Mouse (Mus musculus) kidney, embryonic 16.5 days (tissue): ENCODE results near the gene 4931414P19Rik. TPM values are rescaled to one million over a fixed set of nuclear protein-coding genes. Genes with fewer than 3 reads are reported as not detected.

Experiments used
- ATAC-seq: fragments of 200-750 bp; cut with Nextera tagmentation; 2 replicates; pipeline ENCODE4 v1.8.0; 2017; ENCODE audit warnings: moderate TSS enrichment; ENCODE audit not compliant: low FRiP score, low TSS enrichment
- H3K27ac ChIP-seq: fragments of 300-500 bp; sonication (generic); 2 replicates; pipeline ENCODE4 v1.5.1; 2014; ENCODE audit warnings: low read length
- H3K27me3 ChIP-seq: fragments of 300-500 bp; sonication (generic); 2 replicates; pipeline ENCODE4 v1.6.1; 2014; ENCODE audit warnings: low read length, control low read depth, mixed read lengths; ENCODE audit not compliant: insufficient read depth
- H3K36me3 ChIP-seq: fragments of 300-500 bp; sonication (generic); 2 replicates; pipeline ENCODE4 v1.6.1; 2014; ENCODE audit warnings: low read length, control low read depth, mixed read lengths; ENCODE audit not compliant: insufficient read depth
- H3K4me1 ChIP-seq: fragments of 300-500 bp; sonication (generic); 2 replicates; pipeline ENCODE4 v1.6.1; 2014; ENCODE audit warnings: low read length, control low read depth, mixed read lengths; ENCODE audit not compliant: insufficient read depth
- H3K4me2 ChIP-seq: fragments of 300-500 bp; sonication (generic); replicated peaks from 2 replicates; pipeline ENCODE4 v1.6.1; 2014; ENCODE audit warnings: low read depth, low read length
- H3K4me3 ChIP-seq: fragments of 300-500 bp; sonication (generic); 2 replicates; pipeline ENCODE4 v1.5.1; 2014; ENCODE audit warnings: mild to moderate bottlenecking, low read length
- H3K9ac ChIP-seq: fragments of 300-500 bp; sonication (generic); replicated peaks from 2 replicates; pipeline ENCODE4 v1.6.1; 2014; ENCODE audit warnings: low read length
- H3K9me3 ChIP-seq: fragments of 300-500 bp; sonication (generic); 2 replicates; pipeline ENCODE4 v1.6.1; 2016; ENCODE audit warnings: low read length, control low read depth
- WGBS: fragments of 180-500 bp; shearing (Covaris S2); extraction: QIAGEN DNeasy Blood & Tissue Kit; methylation state at CpG from one replicate; pipeline ENCODE4 v1.1.7; 2014; 5-methylcytosine and 5-hydroxymethylcytosine counted together
- polyA plus RNA-seq: library from polyadenylated mRNA; unstranded; fragments of >200 nt; fragmentation: Nextera tagmentation; extraction: Ambion mirVana; gene quantifications from 2 replicates; pipeline ENCODE4 v1.2.1, GENCODE M21; 2015

The 4931414P19Rik gene
- polyA plus RNA-seq, 1 experiment from 2014 or later, result 11.2 TPM

- peaks cover 25% of the 10 kb centered on the region for H3K36me3 ChIP-seq
- H3K27me3 ChIP-seq, result no peaks in the 10 kb centered on the region
- peaks cover 11% of the 10 kb centered on the region for H3K4me1 ChIP-seq
- no peak overlapping the region for H3K4me3 ChIP-seq
- no peaks in the 10 kb centered on the region for H3K9me3 ChIP-seq
- ATAC-seq, result no peak
- H3K27ac ChIP-seq, result no peak overlapping the region
- H3K9ac ChIP-seq, result no peak overlapping the region
- WGBS, result 74% methylated on average over 27 of the region's 28 CpGs
- H3K4me2 ChIP-seq, result no peak overlapping the region
Observed at GRCm38 (mm10) chr14:54594631-54595414, 11.0 kb downstream of the 4931414P19Rik start.

GRCm38 (mm10) chr14:54594055-54594454 lies 11.7 kb downstream of the 4931414P19Rik start:
- ATAC-seq, result no peak
- no peak overlapping the region for H3K9ac ChIP-seq
- no peak overlapping the region for H3K27ac ChIP-seq
- H3K27me3 ChIP-seq, result no peaks in the 10 kb centered on the region
- peaks cover 11% of the 10 kb centered on the region for H3K4me1 ChIP-seq
- 76% methylated on average over 3 of the region's 3 CpGs for WGBS
- H3K9me3 ChIP-seq, result no peaks in the 10 kb centered on the region
- H3K36me3 ChIP-seq, result peaks cover 20% of the 10 kb centered on the region
- no peak overlapping the region for H3K4me2 ChIP-seq
- H3K4me3 ChIP-seq, result no peak overlapping the region

- 14% methylated on average over 10 of the region's 10 CpGs for WGBS
- H3K27ac ChIP-seq, result peak overlapping the region; percentile 92
- no peaks in the 10 kb centered on the region for H3K9me3 ChIP-seq
- peak; percentile 89 for ATAC-seq
- H3K9ac ChIP-seq, result peak overlapping the region; percentile 40
- H3K4me2 ChIP-seq, result peak overlapping the region; percentile 18; the same call in 1 of the 2 replicates
- H3K36me3 ChIP-seq, result peaks cover 16% of the 10 kb centered on the region
- H3K4me3 ChIP-seq, result no peak overlapping the region
- H3K4me1 ChIP-seq, result peaks cover 11% of the 10 kb centered on the region
- no peaks in the 10 kb centered on the region for H3K27me3 ChIP-seq
Observed at GRCm38 (mm10) chr14:54592319-54592934, 13.4 kb downstream of the 4931414P19Rik start.

GRCm38 (mm10) chr14:54591056-54591455 lies 14.7 kb downstream of the 4931414P19Rik start:
- Histone ChIP-seq H3K27ac (no peak overlapping the region), H3K4me2 (no peak overlapping the region), H3K9me3 (no peaks in the 10 kb centered on the region), H3K36me3 (peaks cover 16% of the 10 kb centered on the region), H3K4me3 (no peak overlapping the region), H3K27me3 (no peaks in the 10 kb centered on the region), H3K4me1 (peaks cover 11% of the 10 kb centered on the region), H3K9ac (no peak overlapping the region)
- WGBS, result 91% methylated on average over 16 of the region's 16 CpGs
- no peak for ATAC-seq

- Histone ChIP-seq H3K27me3 (no peaks in the 10 kb centered on the region), H3K27ac (no peak overlapping the region), H3K36me3 (peaks cover 16% of the 10 kb centered on the region), H3K9ac (no peak overlapping the region), H3K9me3 (no peaks in the 10 kb centered on the region), H3K4me1 (no peaks in the 10 kb centered on the region), H3K4me2 (no peak overlapping the region), H3K4me3 (no peak overlapping the region)
- 37% methylated on average over 7 of the region's 7 CpGs for WGBS
- no peak for ATAC-seq
Observed at GRCm38 (mm10) chr14:54583681-54584338, 22.0 kb downstream of the 4931414P19Rik start.

- 84% methylated on average over 9 of the region's 9 CpGs for WGBS
- no peaks in the 10 kb centered on the region for H3K9me3 ChIP-seq
- no peak overlapping the region for H3K9ac ChIP-seq
- H3K4me1 ChIP-seq, result peaks cover 6% of the 10 kb centered on the region
- no peak for ATAC-seq
- H3K4me2 ChIP-seq, result no peak overlapping the region
- H3K36me3 ChIP-seq, result peaks cover 16% of the 10 kb centered on the region
- no peak overlapping the region for H3K4me3 ChIP-seq
- H3K27ac ChIP-seq, result no peak overlapping the region
- no peaks in the 10 kb centered on the region for H3K27me3 ChIP-seq
Observed at GRCm38 (mm10) chr14:54582536-54582935, 23.3 kb downstream of the 4931414P19Rik start.

GRCm38 (mm10) chr14:54579638-54580037 lies 26.2 kb downstream of the 4931414P19Rik start:
- no peak overlapping the region for H3K4me3 ChIP-seq

GRCm38 (mm10) chr14:54578063-54578462 lies 27.7 kb downstream of the 4931414P19Rik start:
- peak overlapping the region; percentile 98 for H3K9ac ChIP-seq
- H3K27me3 ChIP-seq, result no peaks in the 10 kb centered on the region
- 0 out of 2 replicates have a peak, but pooled peaks have one; percentile 13 for ATAC-seq
- peak overlapping the region; percentile 93 for H3K4me3 ChIP-seq
- 0 out of 2 replicates have a peak, but pooled peaks cover 3% of the 10 kb centered on the region for H3K36me3 ChIP-seq
- H3K4me2 ChIP-seq, result peak overlapping the region; percentile 81
- H3K27ac ChIP-seq, result peak overlapping the region; percentile 98
- WGBS, result 0% methylated on average over 10 of the region's 10 CpGs
- peaks cover 26% of the 10 kb centered on the region for H3K4me1 ChIP-seq
- no peaks in the 10 kb centered on the region for H3K9me3 ChIP-seq

More at GRCm38 (mm10) chr14:54579638-54580037, 26.2 kb downstream of the 4931414P19Rik start:
- ATAC-seq, result no peak
- Histone ChIP-seq H3K9ac (no peak overlapping the region), H3K9me3 (no peaks in the 10 kb centered on the region), H3K36me3 (peaks cover 6% of the 10 kb centered on the region; the same call in 1 of the 2 replicates), H3K4me1 (peaks cover 11% of the 10 kb centered on the region), H3K4me2 (no peak overlapping the region), H3K27ac (no peak overlapping the region), H3K27me3 (no peaks in the 10 kb centered on the region)
- 83% methylated on average over 7 of the region's 7 CpGs for WGBS

- peak within 1 kb of the TSS; percentile 81 for H3K4me2 ChIP-seq
- under 1% methylated on average over 66 of the region's 66 CpGs for WGBS
- H3K36me3 ChIP-seq, result 0 out of 2 replicates have a peak, but pooled peaks cover 4% of the 10 kb centered on the region
- peak within 1 kb of the TSS; percentile 98 for H3K9ac ChIP-seq
- H3K4me1 ChIP-seq, result peaks cover 34% of the 10 kb centered on the region
- ATAC-seq, result peak; percentile 72
- no peaks in the 10 kb centered on the region for H3K27me3 ChIP-seq
- peak within 1 kb of the TSS; percentile 98 for H3K27ac ChIP-seq
- no peaks in the 10 kb centered on the region for H3K9me3 ChIP-seq
- peak within 1 kb of the TSS; percentile 93 for H3K4me3 ChIP-seq
Observed at GRCm38 (mm10) chr14:54577089-54577982, 28.5 kb downstream of the 4931414P19Rik start, which contains the start of gene Ajuba. Gene Ajuba (minus strand): TSS chr14:54577558.
